Comparison of ENCODE assay signal across 31 mouse cellular contexts in genomic region chr3:151443486-151443885, GRCm38 (mm10). TPM values are rescaled to one million over a fixed set of nuclear protein-coding genes. Genes with fewer than 3 reads are reported as not detected.
DNase-seq lines count a peak whose midpoint lies in the region; ATAC-seq and TF ChIP-seq lines count a peak whose summit lies in the region.
"Had no signal": no experiment of that assay in that cellular context is flagged by ENCODE, and none has a peak within 500 bp of the region (broad histone marks: within the 10 kb centered on the region; RNA-seq: fewer than 3 reads in every experiment).

No protein-coding gene starts in this region.

- H3K27ac ChIP-seq in heart, adult 2 months = peak overlapping the region; percentile 54
- H3K27ac ChIP-seq in lung, postnatal 0 days (ENCODE audit: low read length) = no peak overlapping the region
- H3K27ac ChIP-seq: embryonic facial prominence, embryonic 12.5 days; hindbrain, embryonic 13.5 days; left cerebral cortex, adult 2 months; liver, embryonic 12.5 days; neural tube, embryonic 12.5 days; stomach, postnatal 0 days had no signal

- intact Hi-C loops in heart, adult 2 months (cut with DNase I) = loop anchor here (5.0 kb wide), 1 partner anchor 44 kb away; no protein-coding TSS in a partner anchor
- intact Hi-C loops in heart, postnatal 14 days (cut with DNase I) = no loop called here

- H3K9ac ChIP-seq in heart, adult 2 months (ENCODE audit: low read depth, low read length) = no peak overlapping the region
- no peak overlapping the region for H3K9ac ChIP-seq in lung, postnatal 0 days (replicated peaks; ENCODE audit: low read depth)
- H3K9ac ChIP-seq: embryonic facial prominence, embryonic 12.5 days; hindbrain, embryonic 13.5 days; liver, embryonic 12.5 days; liver, postnatal 0 days; neural tube, embryonic 12.5 days had no signal

- H3K4me1 ChIP-seq in heart, adult 2 months (ENCODE audit: control insufficient read depth, insufficient read depth, low read length) = peaks cover 5% of the 10 kb centered on the region
- no peaks in the 10 kb centered on the region for H3K4me1 ChIP-seq in lung, postnatal 0 days (ENCODE audit: insufficient read depth, low read depth, low read length)
- H3K4me1 ChIP-seq: embryonic facial prominence, embryonic 12.5 days; hindbrain, embryonic 13.5 days; liver, embryonic 12.5 days; neural tube, embryonic 12.5 days had no signal

- 0 out of 2 replicates have a peak, but pooled peaks have one; percentile 29 for TF ChIP-seq EP300 in heart, adult 2 months (IDR thresholded peaks at IDR 0.05; ENCODE audit: insufficient read depth, low read depth, low read length)
- TF ChIP-seq EP300 in lung, postnatal 0 days (IDR thresholded peaks at IDR 0.05) = peak; percentile 88

- H3K79me2 ChIP-seq in heart, adult 2 months (replicated peaks; ENCODE audit: control insufficient read depth, insufficient read depth, low read length) = no peaks in the 10 kb centered on the region; the same call in 1 of the 2 replicates

- DNase-seq in heart, adult 2 months = peak; percentile 19 to 32
- DNase-seq in heart, postnatal 14 days = no peak
- DNase-seq in kidney, adult 9 months = peak; percentile 29
- no peak for DNase-seq in kidney, postnatal 10 days
- DNase-seq in lung, postnatal 0 days (ENCODE audit: low spot score) = peak; percentile 27
- DNase-seq in thymus, postnatal 4 days = no peak
- no peak for DNase-seq in layer of hippocampus, adult 8-10 months (ENCODE audit: low spot score in 2 of 2)
- DNase-seq: adrenal gland, postnatal 10 days; cerebellum, adult 11 months; cerebellum, adult 9-11 months; embryo, embryonic 11 days; gastrocnemius, postnatal 36 days; heart, postnatal 36 days; left cerebral cortex, postnatal 4 days; liver, postnatal 0 days; right cerebral cortex, adult 18-20 months; spleen, adult 18-20 months; thymus, adult 18-20 months; thymus, postnatal 25 days had no signal

- no peak for TF ChIP-seq CTCF in heart, adult 2 months (IDR thresholded peaks at IDR 0.05)
- no peak for TF ChIP-seq CTCF in lung, postnatal 0 days (IDR thresholded peaks at IDR 0.05)

- ATAC-seq in lung, postnatal 0 days = peak; percentile 49
- ATAC-seq: forebrain, embryonic 14.5 days; intestine, embryonic 16.5 days; liver, embryonic 12.5 days; liver, postnatal 0 days; midbrain, embryonic 16.5 days; Patski had no signal

- H3K4me3 ChIP-seq in heart, adult 2 months = no peak overlapping the region; the same call in 1 of the 2 replicates
- no peak overlapping the region for H3K4me3 ChIP-seq in lung, postnatal 0 days (ENCODE audit: low read depth, low read length)
- H3K4me3 ChIP-seq: embryonic facial prominence, embryonic 12.5 days; hindbrain, embryonic 13.5 days; left cerebral cortex, adult 2 months; liver, embryonic 12.5 days; neural tube, embryonic 12.5 days had no signal

- H3K4me2 ChIP-seq in lung, postnatal 0 days (replicated peaks; ENCODE audit: low read depth, low read length) = no peak overlapping the region
- H3K4me2 ChIP-seq: embryonic facial prominence, embryonic 12.5 days; hindbrain, embryonic 13.5 days; liver, embryonic 12.5 days; midbrain, embryonic 11.5 days; neural tube, embryonic 12.5 days had no signal

- WGBS in heart, adult 2 months = 50% methylated on average over 5 of the region's 5 CpGs
- 61% methylated on average over 5 of the region's 5 CpGs for WGBS in lung, postnatal 0 days

- H3K9me3 ChIP-seq in lung, postnatal 0 days (ENCODE audit: low read length) = no peaks in the 10 kb centered on the region
- H3K9me3 ChIP-seq: embryonic facial prominence, embryonic 12.5 days; hindbrain, embryonic 13.5 days; liver, embryonic 12.5 days; neural tube, embryonic 12.5 days had no signal

- peak; percentile 20; the same call in 1 of the 2 replicates for TF ChIP-seq POLR2A in heart, adult 2 months (IDR thresholded peaks at IDR 0.05; ENCODE audit: insufficient read depth, low read depth, low read length)

- H3K27me3 ChIP-seq in heart, adult 2 months (ENCODE audit: control insufficient read depth, insufficient read depth, low read length) = no peaks in the 10 kb centered on the region
- H3K27me3 ChIP-seq in lung, postnatal 0 days (replicated peaks; ENCODE audit: insufficient read depth, low read length) = no peaks in the 10 kb centered on the region
- H3K27me3 ChIP-seq: embryonic facial prominence, embryonic 12.5 days; hindbrain, embryonic 13.5 days; liver, embryonic 12.5 days; neural tube, embryonic 12.5 days; Patski had no signal

- H3K36me3 ChIP-seq in heart, adult 2 months (ENCODE audit: control insufficient read depth, insufficient read depth, low read length) = peaks cover 25% of the 10 kb centered on the region
- no peaks in the 10 kb centered on the region for H3K36me3 ChIP-seq in lung, postnatal 0 days (ENCODE audit: insufficient read depth, low read length)
- H3K36me3 ChIP-seq: embryonic facial prominence, embryonic 12.5 days; hindbrain, embryonic 13.5 days; liver, embryonic 12.5 days; neural tube, embryonic 12.5 days had no signal

RNA-seq across cellular contexts. Expression of gene Adgrl4, which starts 5.8 kb away (rescaled TPM):
- total RNA-seq in heart, adult 2 months (2021) = 10 to 100 TPM; 69.0 to 77.3 TPM
- polyA plus RNA-seq in heart, adult 2 months (2012; rRNA removed) = 23.9 and 49.1 TPM in 2 replicates
- 100 to 1,000 TPM in 1 of 2 experiments, 10 to 100 TPM in 1; 95.1 to 105 TPM for total RNA-seq in heart, postnatal 14 days (2021)
- 36.3 and 41.1 TPM in 2 replicates for polyA plus RNA-seq in lung, postnatal 0 days (2015; fragmentation: Nextera tagmentation; extraction: Ambion mirVana)
- total RNA-seq in layer of hippocampus, adult 8-10 months (2022) = 10 to 100 TPM; 13.7 to 32.5 (median 19.5) TPM
- total RNA-seq: MEL had no signal
- polyA plus RNA-seq: Patski had no signal

Comparison
In these comparisons a context has a peak if more than half of its experiments do, and no peak if none do; other contexts are left out.
1. DNase-seq: peak in heart, adult 2 months (2 of 2), kidney, adult 9 months (single experiment) and lung, postnatal 0 days (single experiment); none in heart, postnatal 14 days (0 of 2), kidney, postnatal 10 days (single experiment), thymus, postnatal 4 days (single experiment) and layer of hippocampus, adult 8-10 months (0 of 2).